Comparison of ENCODE assay signal across 17 mouse cellular contexts in the genomic region with DNA sequence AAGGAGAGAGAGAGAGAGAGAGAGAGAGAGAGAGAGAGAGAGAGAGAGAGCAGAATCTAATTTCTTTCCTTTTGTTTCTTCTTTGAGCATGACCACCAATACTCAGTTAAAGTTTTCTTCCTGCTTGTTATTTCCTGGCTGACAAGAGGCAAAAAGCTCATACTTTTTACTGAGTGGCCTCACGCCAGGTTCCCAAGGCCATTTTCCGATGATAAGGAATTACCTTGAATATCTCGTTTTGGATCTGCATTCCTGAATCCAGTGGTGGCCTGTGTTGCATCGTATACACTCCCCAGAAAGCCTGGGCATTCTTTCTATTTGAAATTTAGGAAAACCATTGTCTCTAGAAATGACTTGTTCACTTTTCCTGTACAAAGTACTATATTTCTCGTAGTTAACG. TPM values are rescaled to one million over a fixed set of nuclear protein-coding genes. Genes with fewer than 3 reads are reported as not detected.
DNase-seq lines count a peak whose midpoint lies in the region.
"Had no signal": no experiment of that assay in that cellular context is flagged by ENCODE, and none has a peak within 500 bp of the region (broad histone marks: within the 10 kb centered on the region; RNA-seq: fewer than 3 reads in every experiment).

No protein-coding gene starts in this region.

- 96% methylated on average over 6 of the region's 6 CpGs for WGBS in hindbrain, embryonic 10.5 days

- H3K4me1 ChIP-seq in hindbrain, embryonic 10.5 days (replicated peaks) = peaks cover 4% of the 10 kb centered on the region
- H3K4me1 ChIP-seq: embryonic facial prominence, embryonic 12.5 days; forebrain, embryonic 13.5 days; forebrain, embryonic 15.5 days had no signal

- H3K36me3 ChIP-seq in hindbrain, embryonic 10.5 days = peaks cover 81% of the 10 kb centered on the region

- H3K27me3 ChIP-seq in hindbrain, embryonic 10.5 days (ENCODE audit: insufficient read depth, poor library complexity, severe bottlenecking) = peaks cover 24% of the 10 kb centered on the region
- H3K27me3 ChIP-seq: forebrain, embryonic 15.5 days had no signal

- peak; percentile 57 for DNase-seq in adrenal gland, adult 2 months
- no peak for DNase-seq in adrenal gland, adult 18-20 months (ENCODE audit: low spot score in 2 of 2)
- DNase-seq in adrenal gland, postnatal 10 days = peak; percentile 52
- peak; percentile 47 for DNase-seq in adrenal gland, postnatal 25 days
- no peak for DNase-seq in right cerebral cortex, postnatal 25 days
- DNase-seq in frontal cortex, adult 2 months (ENCODE audit: extremely low spot score in 1 of 2, low spot score in 1 of 2) = no peak
- no peak for DNase-seq in hindbrain, embryonic 10.5 days (ENCODE audit: low spot score)
- DNase-seq: cerebellum, adult 11-12 months; cerebellum, adult 2 months; cerebellum, adult 9-10 months; cerebellum, postnatal 10 days; cerebellum, postnatal 25 days; forebrain, postnatal 0 days had no signal

- H3K9me3 ChIP-seq in hindbrain, embryonic 10.5 days = no peaks in the 10 kb centered on the region
- H3K9me3 ChIP-seq: embryonic facial prominence, embryonic 10.5 days; forebrain, embryonic 13.5 days; forebrain, embryonic 15.5 days had no signal

- H3K4me3 ChIP-seq in hindbrain, embryonic 10.5 days = no peak overlapping the region
- H3K4me3 ChIP-seq: embryonic facial prominence, embryonic 10.5 days; embryonic facial prominence, embryonic 12.5 days; forebrain, embryonic 13.5 days; forebrain, embryonic 15.5 days had no signal

- H3K27ac ChIP-seq in hindbrain, embryonic 10.5 days = no peak overlapping the region
- H3K27ac ChIP-seq: embryonic facial prominence, embryonic 10.5 days; embryonic facial prominence, embryonic 12.5 days; forebrain, embryonic 13.5 days; forebrain, embryonic 15.5 days had no signal

RNA-seq across cellular contexts. Expression of gene Zfp212, which starts 20.9 kb away (rescaled TPM):
- total RNA-seq in adrenal gland, adult 2 months (2021) = 10 to 100 TPM; 13.4 to 15.5 TPM
- 8.2 and 8.4 TPM in 2 replicates for polyA plus RNA-seq in adrenal gland, adult 2 months (2012; rRNA removed)
- 10 to 100 TPM; 12.8 to 15.0 TPM for total RNA-seq in adrenal gland, adult 18-20 months (2021)
- 10 to 100 TPM; 14.0 to 17.7 TPM for total RNA-seq in adrenal gland, postnatal 10 days (2021)
- total RNA-seq in adrenal gland, postnatal 25 days (2021) = 18.9 and 19.2 TPM in 2 replicates
- 10.5 and 12.9 TPM in 2 replicates for polyA plus RNA-seq in frontal cortex, adult 2 months (2012; rRNA removed)
- polyA plus RNA-seq in hindbrain, embryonic 10.5 days (2016; fragmentation: Nextera tagmentation; extraction: Ambion mirVana) = 17.4 and 21.4 TPM in 2 replicates

RNA-seq across cellular contexts. Expression of gene Zfp282, which starts 22.4 kb away (rescaled TPM):
- 1 to 10 TPM; 7.0 to 9.2 TPM for total RNA-seq in adrenal gland, adult 2 months (2021)
- 6.9 and 7.1 TPM in 2 replicates for polyA plus RNA-seq in adrenal gland, adult 2 months (2012; rRNA removed)
- 1 to 10 TPM; 7.7 to 8.0 TPM for total RNA-seq in adrenal gland, adult 18-20 months (2021)
- 10 to 100 TPM; 12.0 to 13.8 TPM for total RNA-seq in adrenal gland, postnatal 10 days (2021)
- total RNA-seq in adrenal gland, postnatal 25 days (2021) = 13.2 and 15.6 TPM in 2 replicates
- polyA plus RNA-seq in frontal cortex, adult 2 months (2012; rRNA removed) = 11.2 and 11.5 TPM in 2 replicates
- polyA plus RNA-seq in hindbrain, embryonic 10.5 days (2016; fragmentation: Nextera tagmentation; extraction: Ambion mirVana) = 16.9 and 19.8 TPM in 2 replicates

RNA-seq across cellular contexts. Expression of gene Zfp956, which starts 53.8 kb away (rescaled TPM):
- total RNA-seq in adrenal gland, adult 2 months (2021) = 1 to 10 TPM; 3.8 to 8.6 TPM
- 10.4 and 11.6 TPM in 2 replicates for polyA plus RNA-seq in adrenal gland, adult 2 months (2012; rRNA removed)
- total RNA-seq in adrenal gland, adult 18-20 months (2021) = 1 to 10 TPM; 5.1 to 5.7 TPM
- 10 to 100 TPM in 1 of 2 experiments, 1 to 10 TPM in 1; 6.5 to 10.3 TPM for total RNA-seq in adrenal gland, postnatal 10 days (2021)
- 7.9 and 9.0 TPM in 2 replicates for total RNA-seq in adrenal gland, postnatal 25 days (2021)
- polyA plus RNA-seq in frontal cortex, adult 2 months (2012; rRNA removed) = 28.6 and 34.0 TPM in 2 replicates
- polyA plus RNA-seq in hindbrain, embryonic 10.5 days (2016; fragmentation: Nextera tagmentation; extraction: Ambion mirVana) = 7.5 and 8.5 TPM in 2 replicates

Comparison
In these comparisons a context has a peak if more than half of its experiments do, and no peak if none do; other contexts are left out.
1. DNase-seq: peak in adrenal gland, adult 2 months (single experiment), adrenal gland, postnatal 10 days (single experiment) and adrenal gland, postnatal 25 days (single experiment); none in adrenal gland, adult 18-20 months (0 of 2), right cerebral cortex, postnatal 25 days (single experiment), frontal cortex, adult 2 months (0 of 2) and hindbrain, embryonic 10.5 days (single experiment).